ENCODE assay signal across 20 mouse cellular contexts in genomic region chr5:40441239-40441638, GRCm38 (mm10).
A peak's percentile ranks its signal among the peaks of the same experiment; 100 is the strongest.
DNase-seq lines count a peak whose midpoint lies in the region; ATAC-seq and TF ChIP-seq lines count a peak whose summit lies in the region.
"Had no signal": no experiment of that assay in that cellular context is flagged by ENCODE, and none has a peak within 500 bp of the region (broad histone marks: within the 10 kb centered on the region; RNA-seq: fewer than 3 reads in every experiment).

No protein-coding gene starts in this region.

- no peaks in the 10 kb centered on the region for H3K36me3 ChIP-seq in midbrain, embryonic 13.5 days
- H3K36me3 ChIP-seq in midbrain, embryonic 11.5 days (ENCODE audit: control insufficient read depth, insufficient read depth, low read length) = no peaks in the 10 kb centered on the region
- no peaks in the 10 kb centered on the region for H3K36me3 ChIP-seq in midbrain, embryonic 16.5 days (ENCODE audit: control insufficient read depth, insufficient read depth, low read length)
- H3K36me3 ChIP-seq in heart, embryonic 11.5 days (ENCODE audit: control insufficient read depth, insufficient read depth, low read length) = no peaks in the 10 kb centered on the region
- H3K36me3 ChIP-seq: embryonic facial prominence, embryonic 12.5 days; embryonic facial prominence, embryonic 15.5 days; heart, embryonic 10.5 days; hindbrain, embryonic 12.5 days; hindbrain, embryonic 15.5 days had no signal

- no peak for TF ChIP-seq CTCF in brain, embryonic 14.5 days (IDR thresholded peaks at IDR 0.05; ENCODE audit: borderline replicate concordance, extremely low read depth, insufficient read depth, insufficient read length)

- H3K9ac ChIP-seq in midbrain, embryonic 13.5 days (replicated peaks) = no peak overlapping the region
- no peak overlapping the region for H3K9ac ChIP-seq in midbrain, embryonic 11.5 days (ENCODE audit: low read length)
- no peak overlapping the region for H3K9ac ChIP-seq in midbrain, embryonic 16.5 days (ENCODE audit: low read depth, low read length)
- no peak overlapping the region for H3K9ac ChIP-seq in heart, embryonic 11.5 days (ENCODE audit: low read depth, low read length)
- H3K9ac ChIP-seq: embryonic facial prominence, embryonic 12.5 days; embryonic facial prominence, embryonic 15.5 days; hindbrain, embryonic 12.5 days; hindbrain, embryonic 15.5 days had no signal

- TF ChIP-seq POLR2A in brain, embryonic 14.5 days (IDR thresholded peaks at IDR 0.05; ENCODE audit: borderline replicate concordance, extremely low read depth, insufficient read depth, insufficient read length, poor library complexity, severe bottlenecking) = no peak

- no peak overlapping the region for H3K27ac ChIP-seq in midbrain, embryonic 13.5 days
- H3K27ac ChIP-seq in midbrain, embryonic 11.5 days (ENCODE audit: low read depth, low read length) = no peak overlapping the region
- no peak overlapping the region for H3K27ac ChIP-seq in midbrain, embryonic 16.5 days (ENCODE audit: low read length)
- no peak overlapping the region for H3K27ac ChIP-seq in heart, embryonic 11.5 days (ENCODE audit: low read depth, low read length)
- H3K27ac ChIP-seq: embryonic facial prominence, embryonic 12.5 days; embryonic facial prominence, embryonic 15.5 days; heart, adult 2 months; heart, embryonic 10.5 days; hindbrain, embryonic 12.5 days; hindbrain, embryonic 15.5 days had no signal

- 74% methylated on average over 7 of the region's 7 CpGs for WGBS in midbrain, embryonic 13.5 days
- 69% methylated on average over 7 of the region's 7 CpGs for WGBS in midbrain, embryonic 11.5 days
- whole genome bisulfite sequencing in midbrain, embryonic 16.5 days = 63% methylated on average over 7 of the region's 7 CpGs
- WGBS in heart, embryonic 11.5 days (ENCODE audit: insufficient replicate concordance) = 72% methylated on average over 7 of the region's 7 CpGs

- peak; percentile 55; the same call in 1 of the 2 replicates for ATAC-seq in midbrain, embryonic 13.5 days
- no peak for ATAC-seq in midbrain, embryonic 11.5 days (ENCODE audit: low FRiP score)
- peak; percentile 42; the same call in 1 of the 2 replicates for ATAC-seq in midbrain, embryonic 16.5 days
- ATAC-seq in heart, embryonic 11.5 days (replicated peaks; ENCODE audit: insufficient number of reproducible peaks, low FRiP score, low TSS enrichment) = no peak
- ATAC-seq: CD4-positive, CD25-positive, alpha-beta regulatory T cell, adult 4 months had no signal

- DNase-seq in midbrain, embryonic 11.5 days (ENCODE audit: low spot score, missing footprints) = no peak
- DNase-seq in brain, embryonic 14.5 days (ENCODE audit: low read depth) = peak; percentile 50
- DNase-seq in frontal cortex, postnatal 36 days (ENCODE audit: low spot score in 2 of 2) = no peak
- DNase-seq: adrenal gland, adult 2 months; adrenal gland, postnatal 14 days; cerebellum, adult 18-20 months; cerebellum, adult 9-11 months; cerebellum, postnatal 25 days; gastrocnemius, postnatal 10 days; gastrocnemius, postnatal 36 days; heart, adult 2 months had no signal

- H3K27me3 ChIP-seq in midbrain, embryonic 13.5 days = no peaks in the 10 kb centered on the region
- H3K27me3 ChIP-seq in midbrain, embryonic 11.5 days (ENCODE audit: control insufficient read depth, insufficient read depth, low read length) = no peaks in the 10 kb centered on the region
- no peaks in the 10 kb centered on the region for H3K27me3 ChIP-seq in midbrain, embryonic 16.5 days (ENCODE audit: control insufficient read depth, insufficient read depth, low read depth, low read length)
- no peaks in the 10 kb centered on the region for H3K27me3 ChIP-seq in heart, embryonic 11.5 days (ENCODE audit: control insufficient read depth, insufficient read depth, low read length)
- H3K27me3 ChIP-seq: embryonic facial prominence, embryonic 12.5 days; embryonic facial prominence, embryonic 15.5 days; hindbrain, embryonic 12.5 days; hindbrain, embryonic 15.5 days had no signal

- H3K9me3 ChIP-seq in midbrain, embryonic 13.5 days = no peaks in the 10 kb centered on the region
- H3K9me3 ChIP-seq in midbrain, embryonic 11.5 days (ENCODE audit: control insufficient read depth, low read length) = no peaks in the 10 kb centered on the region
- no peaks in the 10 kb centered on the region for H3K9me3 ChIP-seq in midbrain, embryonic 16.5 days (replicated peaks; ENCODE audit: control insufficient read depth, low read length, poor library complexity, severe bottlenecking)
- H3K9me3 ChIP-seq in heart, embryonic 11.5 days (replicated peaks; ENCODE audit: control insufficient read depth, low read length) = no peaks in the 10 kb centered on the region
- H3K9me3 ChIP-seq: embryonic facial prominence, embryonic 12.5 days; embryonic facial prominence, embryonic 15.5 days; heart, embryonic 10.5 days; hindbrain, embryonic 12.5 days; hindbrain, embryonic 15.5 days had no signal

- no peak overlapping the region for H3K4me2 ChIP-seq in midbrain, embryonic 13.5 days (replicated peaks)
- H3K4me2 ChIP-seq in midbrain, embryonic 11.5 days = no peak overlapping the region
- no peak overlapping the region for H3K4me2 ChIP-seq in midbrain, embryonic 16.5 days (ENCODE audit: low read length)
- H3K4me2 ChIP-seq in heart, embryonic 11.5 days = no peak overlapping the region
- H3K4me2 ChIP-seq: embryonic facial prominence, embryonic 12.5 days; embryonic facial prominence, embryonic 15.5 days; hindbrain, embryonic 12.5 days; hindbrain, embryonic 15.5 days had no signal

- no peak overlapping the region for H3K4me3 ChIP-seq in midbrain, embryonic 13.5 days (replicated peaks)
- no peak overlapping the region for H3K4me3 ChIP-seq in midbrain, embryonic 11.5 days (ENCODE audit: low read depth, low read length)
- no peak overlapping the region for H3K4me3 ChIP-seq in midbrain, embryonic 16.5 days (ENCODE audit: low read depth, low read length)
- H3K4me3 ChIP-seq in heart, embryonic 11.5 days (ENCODE audit: low read depth, low read length) = no peak overlapping the region
- H3K4me3 ChIP-seq: embryonic facial prominence, embryonic 12.5 days; embryonic facial prominence, embryonic 15.5 days; heart, adult 2 months; heart, embryonic 10.5 days; hindbrain, embryonic 12.5 days; hindbrain, embryonic 15.5 days had no signal

- no peaks in the 10 kb centered on the region for H3K4me1 ChIP-seq in midbrain, embryonic 13.5 days (replicated peaks)
- H3K4me1 ChIP-seq in midbrain, embryonic 11.5 days (ENCODE audit: control insufficient read depth, insufficient read depth, low read length) = no peaks in the 10 kb centered on the region
- no peaks in the 10 kb centered on the region for H3K4me1 ChIP-seq in midbrain, embryonic 16.5 days (ENCODE audit: control insufficient read depth, insufficient read depth, low read length)
- H3K4me1 ChIP-seq in heart, embryonic 11.5 days (ENCODE audit: control insufficient read depth, insufficient read depth, low read length) = no peaks in the 10 kb centered on the region
- H3K4me1 ChIP-seq: embryonic facial prominence, embryonic 12.5 days; embryonic facial prominence, embryonic 15.5 days; heart, embryonic 10.5 days; hindbrain, embryonic 12.5 days; hindbrain, embryonic 15.5 days had no signal

Comparison
In these comparisons a context has a peak if more than half of its experiments do, and no peak if none do; other contexts are left out.
1. ATAC-seq: peak in midbrain, embryonic 13.5 days (single experiment) and midbrain, embryonic 16.5 days (single experiment); none in midbrain, embryonic 11.5 days (single experiment) and heart, embryonic 11.5 days (single experiment).